Mouse (Mus musculus): ENCODE measurements at regions not wholly inside any gene's neighbourhood (a gene's known extent, or its start where the extent isn't known, plus 50 kb on each side); places are given as distances from the start of the nearest gene placed in this dataset.

- Histone ChIP-seq H3K9ac (ENCODE audit: control insufficient read depth, low read depth, low read length, poor library complexity, severe bottlenecking) (no peak overlapping the region), H3K79me2 (ENCODE audit: control insufficient read depth, insufficient read depth, low read length, poor library complexity) (no peaks in the 10 kb centered on the region), H3K27me3 (ENCODE audit: control insufficient read depth in 1 of 2, insufficient read depth in 2 of 2, low read length in 2 of 2) (no peaks in the 10 kb centered on the region), H3K4me3 (ENCODE audit: control insufficient read depth in 1 of 2, insufficient read depth in 1 of 2, low read depth in 2 of 2, low read length in 2 of 2) (no peak overlapping the region), H3K4me1 (ENCODE audit: control insufficient read depth in 1 of 2, insufficient read depth in 2 of 2, low read length in 2 of 2) (peaks cover 0 to 10% of the 10 kb centered on the region in 2 experiments; a peak in 2 of 4 replicates), H3K27ac (ENCODE audit: control insufficient read depth, low read depth, low read length) (no peak overlapping the region), H3K9me3 (replicated peaks; ENCODE audit: insufficient read depth, low read length) (no peaks in the 10 kb centered on the region), H3K36me3 (ENCODE audit: control insufficient read depth in 1 of 2, insufficient read depth in 2 of 2, low read length in 2 of 2) (peaks cover 0 to 10% of the 10 kb centered on the region in 2 experiments; a peak in 2 of 4 replicates)
- no peak for DNase-seq (ENCODE audit: low read depth, low spot score)
- TF ChIP-seq UBTF (IDR thresholded peaks at IDR 0.05; ENCODE audit: borderline replicate concordance, insufficient read depth, low read depth, low read length) (no peak), TAL1 (IDR thresholded peaks at IDR 0.05; ENCODE audit: low read length) (no peak), NELFE (IDR thresholded peaks at IDR 0.05; ENCODE audit: low read depth, low read length) (no peak), KAT2A (conservative IDR thresholded peaks at IDR 0.05; ENCODE audit: low read depth, low read length) (no peak), HCFC1 (IDR thresholded peaks at IDR 0.05; ENCODE audit: low read depth, low read length) (no peak), TBP (IDR thresholded peaks at IDR 0.05; ENCODE audit: low read depth, low read length) (no peak), SMC3 (IDR thresholded peaks at IDR 0.05; ENCODE audit: low read depth, low read length) (no peak), JUND (IDR thresholded peaks at IDR 0.05; ENCODE audit: low read depth, low read length) (no peak), BHLHE40 (IDR thresholded peaks at IDR 0.05; ENCODE audit: borderline replicate concordance, low read depth, low read length) (no peak), POLR2AphosphoS2 (IDR thresholded peaks at IDR 0.05; ENCODE audit: low read length) (no peak), MXI1 (IDR thresholded peaks at IDR 0.05; ENCODE audit: low read depth, low read length) (no peak), ZKSCAN1 (IDR thresholded peaks at IDR 0.05; ENCODE audit: low read depth, low read length) (no peak), SIN3A (IDR thresholded peaks at IDR 0.05; ENCODE audit: low read length) (no peak), E2F4 (IDR thresholded peaks at IDR 0.05; ENCODE audit: borderline replicate concordance, low read depth, low read length) (no peak), POLR2AphosphoS5 (IDR thresholded peaks at IDR 0.05; ENCODE audit: borderline replicate concordance, low read depth, low read length) (no peak), ZNF384 (IDR thresholded peaks at IDR 0.05; ENCODE audit: low read depth, low read length) (no peak)
Measured at GRCm38 (mm10) chr5:64655286-64655685, 147.9 kb upstream of the Klf3 start.

GRCm38 (mm10) chr5:64661959-64662358 lies 141.2 kb upstream of the Klf3 start:
- TF ChIP-seq ZKSCAN1 (IDR thresholded peaks at IDR 0.05; ENCODE audit: low read depth, low read length) (no peak), GATA1 (IDR thresholded peaks at IDR 0.05; ENCODE audit: low read depth, low read length) (0 out of 2 replicates have a peak, but pooled peaks have one; percentile 8), ZNF384 (IDR thresholded peaks at IDR 0.05; ENCODE audit: low read depth, low read length) (peak; percentile 80)
- Histone ChIP-seq H3K27me3 (ENCODE audit: control insufficient read depth in 1 of 2, insufficient read depth in 2 of 2, low read length in 2 of 2) (no peaks in the 10 kb centered on the region), H3K4me1 (ENCODE audit: control insufficient read depth in 1 of 2, insufficient read depth in 2 of 2, low read length in 2 of 2) (peaks cover 0 to 10% of the 10 kb centered on the region in 2 experiments; a peak in 3 of 4 replicates), H3K79me2 (ENCODE audit: control insufficient read depth, insufficient read depth, low read length, poor library complexity) (no peaks in the 10 kb centered on the region), H3K36me3 (ENCODE audit: control insufficient read depth in 1 of 2, insufficient read depth in 2 of 2, low read length in 2 of 2) (peaks cover 0 to 2% of the 10 kb centered on the region in 2 experiments; a peak in 2 of 4 replicates), H3K9me3 (replicated peaks; ENCODE audit: insufficient read depth, low read length) (no peaks in the 10 kb centered on the region), H3K27ac (ENCODE audit: control insufficient read depth, low read depth, low read length) (no peak overlapping the region), H3K4me3 (ENCODE audit: control insufficient read depth in 1 of 2, insufficient read depth in 1 of 2, low read depth in 2 of 2, low read length in 2 of 2) (peak overlapping the region; percentile 32 to 56), H3K9ac (ENCODE audit: control insufficient read depth, low read depth, low read length, poor library complexity, severe bottlenecking) (peak overlapping the region; percentile 10; the same call in 1 of the 2 replicates)
- DNase-seq (ENCODE audit: low read depth, low spot score) = peak; percentile 39

Measured in MEL (cell line).